Mouse (Mus musculus) spleen, postnatal 36 days (tissue): ENCODE data around the gene Ttc30a1.

Experiments used
- DNase-seq, 2 experiments: peaks; one replicate each; pipeline ENCODE4 v3.0.0; 2022; ENCODE audit warnings: low spot score in 2 of 2, mixed read lengths in 1 of 2

Ttc30a1 gene

DNA sequence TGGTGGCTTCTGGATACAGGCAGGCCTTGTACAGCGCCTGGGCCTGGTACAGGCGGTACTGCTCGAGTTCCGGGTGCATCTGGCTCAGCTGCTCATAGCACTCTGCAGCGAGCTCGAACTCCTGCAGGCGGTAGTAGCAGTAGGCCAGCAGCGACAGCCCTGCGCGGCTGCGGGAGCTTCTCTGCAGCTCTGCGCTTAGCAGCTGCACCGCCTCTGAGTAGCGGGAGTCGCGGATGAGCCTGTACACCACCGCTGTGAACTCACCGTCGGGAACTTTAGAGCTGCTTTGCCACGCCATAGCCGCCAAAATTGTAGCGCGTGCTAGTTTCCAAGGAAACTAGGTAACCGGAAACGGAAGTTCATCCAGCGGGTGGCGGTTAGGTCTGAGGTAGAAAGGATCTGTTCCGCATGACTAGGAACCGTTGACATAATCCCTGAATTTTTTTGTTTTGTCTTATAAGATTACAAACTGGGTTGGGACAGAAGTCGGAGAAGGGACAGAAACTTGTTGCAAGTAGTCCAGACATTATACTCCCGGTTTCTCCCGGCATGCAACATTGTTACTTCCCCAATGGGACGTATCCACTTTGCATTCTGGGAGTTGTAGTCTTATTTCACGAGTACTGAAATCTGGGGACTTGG lies at the start of gene Ttc30a1:
Ttc30a1 (minus strand) TSS at position 528 of the 642 bp plus-strand sequence.
- DNase-seq, result peak; percentile 66 to 75

DNA sequence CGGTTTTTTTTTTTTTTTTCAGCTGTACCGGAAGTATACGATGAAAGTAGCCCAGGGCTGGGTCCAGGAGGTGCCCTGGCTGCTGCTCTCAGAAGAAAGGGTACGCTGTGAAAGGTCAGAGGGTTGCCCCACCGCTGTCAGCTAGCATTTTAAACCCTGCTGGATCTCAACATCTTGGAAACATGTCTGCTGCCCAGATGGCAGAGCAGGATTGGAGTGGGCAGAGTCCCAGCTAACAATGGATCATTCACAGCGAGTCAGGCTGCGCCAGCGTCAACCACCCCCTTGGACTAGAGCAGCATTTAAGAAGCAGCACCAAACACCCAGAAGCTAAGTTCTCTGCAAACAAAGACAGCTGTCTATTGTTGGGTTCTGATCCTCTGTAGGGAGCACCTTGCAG lies 48.3 kb upstream of the Ttc30a1 start:
- no peak for DNase-seq

DNA sequence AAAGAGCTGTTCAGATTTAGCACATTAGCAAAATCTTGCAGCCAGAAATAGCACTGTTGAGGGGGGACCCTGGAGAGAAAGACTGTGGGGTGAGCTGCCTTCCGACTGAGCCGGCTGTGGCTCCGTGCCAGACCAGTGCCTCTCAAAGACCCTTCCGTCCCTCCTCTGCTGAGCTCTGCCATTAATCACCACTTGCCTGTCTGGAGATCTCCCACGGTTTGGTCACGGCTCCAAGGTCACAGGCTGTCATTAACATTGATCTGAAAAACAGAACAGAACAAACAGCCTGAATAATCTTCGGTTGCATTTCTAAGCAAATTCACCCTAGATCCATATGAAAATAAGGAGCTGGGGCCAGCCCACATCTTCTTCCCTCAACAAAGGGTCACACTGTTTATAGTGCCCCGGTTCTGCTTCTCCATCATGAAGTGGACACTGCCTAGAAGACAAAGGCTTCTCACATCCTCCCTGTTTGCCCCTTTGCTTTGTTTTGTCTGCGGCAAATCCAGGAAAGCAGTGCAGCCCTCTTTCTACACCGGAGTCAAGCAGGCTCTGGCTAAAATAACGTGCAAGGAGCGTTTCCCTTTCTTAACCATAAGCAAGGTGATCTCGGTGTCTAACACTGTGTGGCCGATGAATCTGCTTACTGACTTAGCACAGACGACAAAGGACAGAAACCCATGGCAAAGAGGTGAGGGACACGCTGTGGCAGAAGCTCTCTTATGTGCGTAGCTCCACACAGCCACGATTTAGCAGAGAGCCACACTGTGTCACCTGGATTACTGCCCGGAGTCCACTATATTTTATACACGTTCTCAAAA lies 47.5 kb upstream of the Ttc30a1 start:
- no peak for DNase-seq

DNA sequence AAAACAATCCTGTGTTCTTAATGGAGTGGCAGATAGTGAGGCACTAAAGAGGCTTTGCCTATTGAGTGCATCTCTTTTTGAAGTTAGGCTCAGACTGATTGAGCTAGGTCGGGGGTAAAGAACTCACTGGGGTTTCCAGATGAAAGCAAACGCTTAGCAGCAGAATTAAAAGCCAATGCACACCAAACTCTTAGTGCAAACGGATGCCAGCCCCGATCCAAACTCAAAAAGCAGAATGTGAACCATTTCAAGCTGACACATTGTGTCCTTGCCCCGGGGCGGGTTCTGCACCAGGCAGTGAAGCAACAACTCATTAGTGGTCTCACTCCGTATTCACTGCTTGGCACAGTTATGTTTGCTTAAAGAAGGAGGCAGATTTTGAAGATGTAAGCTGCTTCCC lies 35.1 kb upstream of the Ttc30a1 start:
- no peak for DNase-seq

DNA sequence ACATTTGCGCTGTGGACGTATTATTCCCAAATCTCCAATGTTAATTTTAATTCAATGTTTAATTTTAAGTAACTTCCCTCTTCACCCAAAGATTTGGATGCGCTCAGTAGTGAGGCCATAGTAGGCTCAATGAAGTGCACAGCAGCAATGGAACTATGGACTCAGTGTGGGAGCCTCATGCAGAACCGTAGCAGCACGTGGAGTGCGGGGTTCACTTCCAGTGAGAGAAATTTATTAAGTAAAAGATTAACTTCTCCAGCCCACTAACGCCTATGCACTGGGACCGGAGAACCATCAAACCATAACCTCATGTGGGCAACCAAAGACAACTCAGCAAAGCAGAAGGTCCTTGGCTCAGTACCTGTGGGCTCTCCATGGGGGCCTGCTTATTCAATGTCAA lies 34.4 kb upstream of the Ttc30a1 start:
- DNase-seq, result no peak

DNA sequence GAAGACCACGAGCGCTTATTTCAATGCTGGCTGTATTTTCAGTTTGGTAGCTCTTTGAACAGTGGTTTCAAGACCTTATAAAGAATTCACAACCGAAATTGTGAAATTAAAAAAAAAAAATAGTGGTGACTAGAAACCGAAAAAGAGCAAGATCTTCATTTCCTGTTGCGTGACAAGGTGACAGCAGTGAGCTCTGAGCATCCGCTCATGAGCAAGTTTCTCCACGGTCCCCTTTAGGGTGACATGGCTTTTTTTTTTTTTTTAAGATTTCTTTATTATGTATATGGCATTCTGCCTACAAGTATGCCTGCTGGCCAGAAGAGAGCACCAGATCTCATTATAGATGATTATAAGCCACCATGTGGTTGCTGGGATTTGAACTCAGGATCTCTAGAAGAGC lies 33.7 kb upstream of the Ttc30a1 start:
- DNase-seq, result no peak

DNA sequence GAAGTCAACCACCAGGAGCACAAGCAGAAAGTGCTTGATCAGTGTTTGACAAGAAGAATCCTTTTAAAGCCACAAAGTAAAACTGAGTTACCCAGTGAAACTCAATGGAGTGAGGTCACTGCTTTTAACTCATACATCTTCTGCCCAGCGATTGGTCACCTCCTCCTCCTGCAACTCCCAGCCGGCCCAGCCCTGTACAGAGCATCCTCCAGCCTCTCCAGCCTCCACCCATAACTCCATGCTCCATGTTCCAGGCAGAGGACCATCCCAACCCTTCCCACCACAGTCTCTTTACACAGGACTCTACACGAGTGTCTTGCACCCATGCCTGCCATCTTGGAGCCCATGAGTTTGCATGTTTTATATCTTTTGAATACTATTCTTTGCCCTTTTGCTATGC lies 32.9 kb upstream of the Ttc30a1 start:
- no peak for DNase-seq

DNA sequence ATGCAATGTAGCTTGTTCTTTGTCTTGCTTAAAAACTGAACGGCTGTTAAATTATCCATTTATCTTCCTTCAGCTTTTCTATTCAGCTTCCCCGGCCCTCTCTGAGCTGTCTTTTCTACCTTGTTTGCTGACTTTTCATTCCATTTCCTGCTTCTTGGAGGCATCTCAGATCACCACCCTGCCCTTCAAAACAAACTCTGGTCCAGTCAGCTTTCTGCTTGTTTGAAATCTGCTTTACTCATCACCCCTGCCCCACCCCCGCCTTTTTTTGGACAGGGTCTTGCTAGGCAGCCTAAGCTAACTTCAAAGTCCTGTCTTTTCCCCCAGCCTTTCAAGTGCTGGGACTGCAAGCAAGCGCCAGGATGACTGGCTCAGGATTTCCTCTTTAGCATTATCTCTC lies 24.4 kb upstream of the Ttc30a1 start:
- no peak for DNase-seq

DNA sequence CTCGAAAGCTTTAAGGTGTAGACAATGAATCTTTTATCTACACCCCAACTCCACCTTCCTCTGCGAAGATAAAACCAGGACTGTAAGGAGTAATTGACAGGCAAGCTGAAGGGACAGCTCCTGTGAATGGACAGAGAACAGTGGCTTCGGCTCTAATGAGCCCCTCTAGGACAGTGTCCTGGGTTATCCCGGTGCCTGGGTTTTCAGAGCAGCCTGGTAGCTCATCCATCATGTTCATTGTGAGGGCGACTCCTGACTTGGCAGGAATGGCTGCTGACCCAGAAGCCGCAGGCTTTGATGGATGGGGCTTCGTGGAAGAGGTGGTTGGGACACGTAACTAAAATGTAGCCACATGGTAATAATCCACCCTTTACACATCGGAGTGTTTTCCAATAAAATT lies 21.1 kb upstream of the Ttc30a1 start:
- DNase-seq, result no peak

DNA sequence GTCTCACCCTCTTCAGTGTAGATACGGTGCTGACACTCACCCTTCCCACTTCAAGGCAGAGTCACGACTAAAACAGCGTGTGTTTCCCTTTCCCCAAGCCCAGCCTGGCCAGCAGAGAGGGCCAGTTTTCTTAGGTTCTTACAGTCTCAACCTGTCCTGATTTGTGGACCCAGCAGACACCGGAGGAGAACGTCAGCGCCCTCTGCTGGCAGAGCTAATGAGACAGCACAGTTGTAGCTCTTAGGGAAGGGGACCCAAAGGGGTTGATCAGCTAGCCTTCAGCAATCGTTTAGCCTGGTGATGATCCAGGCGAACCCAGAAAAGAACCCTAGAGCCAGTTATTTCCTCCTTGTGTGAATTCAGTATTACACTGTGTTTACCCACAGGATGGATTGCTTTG lies 19.6 kb upstream of the Ttc30a1 start:
- DNase-seq, result peak; percentile 29 to 35

DNA sequence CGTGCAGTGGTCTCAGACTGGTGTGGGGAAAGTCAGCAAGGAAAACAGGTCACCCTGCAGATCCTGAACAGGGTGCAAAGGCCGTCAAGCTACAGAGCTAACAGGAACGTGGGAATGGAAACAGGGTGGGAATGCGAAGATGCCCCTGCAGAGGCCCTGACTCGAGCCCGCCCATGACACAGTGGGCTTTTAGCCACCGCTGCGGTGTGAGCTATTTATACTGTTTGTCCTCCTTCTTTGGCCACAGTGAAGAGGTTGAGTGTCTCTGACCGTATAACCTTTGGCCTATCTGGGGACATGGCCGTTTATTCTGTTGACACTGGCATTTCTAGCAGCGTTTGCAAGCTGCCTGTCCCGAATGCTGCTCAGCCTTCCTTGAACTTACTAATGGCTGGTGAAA lies 17.9 kb upstream of the Ttc30a1 start:
- DNase-seq, result no peak

DNA sequence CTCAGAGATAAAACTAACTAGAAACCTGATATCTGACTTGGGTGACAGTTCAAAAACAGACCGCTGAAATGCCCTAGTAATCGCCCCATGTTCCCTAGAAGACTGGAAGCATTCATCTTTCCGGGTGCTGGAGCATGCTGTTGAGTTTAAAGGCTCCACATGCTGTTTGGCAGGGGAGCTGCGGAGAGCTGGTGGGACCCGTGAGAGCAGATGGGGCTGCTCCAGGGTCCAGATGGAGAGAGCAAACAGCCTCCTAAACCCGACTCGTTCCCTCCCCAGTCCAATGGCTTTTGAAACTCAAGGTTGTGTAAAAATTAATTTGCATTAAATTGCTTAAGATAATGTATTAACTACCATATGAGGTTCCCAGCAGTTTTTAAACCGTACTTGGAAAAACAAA lies 16.9 kb upstream of the Ttc30a1 start:
- no peak for DNase-seq

DNA sequence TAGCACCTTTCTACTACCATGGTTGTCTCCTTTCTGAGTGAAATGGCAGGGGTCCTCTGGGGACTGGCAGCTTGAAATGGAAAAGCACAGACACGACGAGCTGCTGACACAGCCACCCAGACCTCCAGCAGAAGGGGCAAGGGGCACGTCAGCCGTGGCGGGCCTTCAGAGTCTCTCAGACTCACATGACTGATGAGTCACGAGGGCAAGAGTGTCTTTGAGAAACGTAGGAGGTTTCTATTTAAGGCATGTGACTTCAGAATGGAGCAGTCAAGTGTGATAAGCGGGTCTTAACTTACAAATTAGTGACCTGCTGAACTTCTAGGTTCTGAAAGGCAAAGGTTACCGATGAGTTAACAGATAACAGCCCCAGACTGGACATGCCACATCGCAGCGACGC lies 16.0 kb upstream of the Ttc30a1 start:
- no peak for DNase-seq

DNA sequence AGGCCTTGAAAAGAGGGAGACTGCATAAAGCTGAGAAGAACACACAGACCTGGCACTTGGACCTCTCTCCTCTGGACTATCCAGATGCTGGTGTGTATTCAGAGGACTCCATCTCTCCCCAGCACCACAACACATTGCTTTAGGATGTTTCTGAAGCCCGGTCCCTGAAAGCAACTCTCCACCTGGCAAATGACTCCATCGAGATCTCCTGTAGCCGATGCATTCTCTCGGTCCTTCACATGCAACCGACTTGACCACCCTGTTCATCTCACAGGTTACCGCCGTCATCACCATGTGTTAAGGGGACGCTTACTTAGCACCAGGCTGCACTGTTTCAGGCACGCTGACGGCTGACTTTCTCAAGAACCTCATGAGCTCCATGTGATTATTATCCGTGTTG lies 13.1 kb upstream of the Ttc30a1 start:
- DNase-seq, result no peak

DNA sequence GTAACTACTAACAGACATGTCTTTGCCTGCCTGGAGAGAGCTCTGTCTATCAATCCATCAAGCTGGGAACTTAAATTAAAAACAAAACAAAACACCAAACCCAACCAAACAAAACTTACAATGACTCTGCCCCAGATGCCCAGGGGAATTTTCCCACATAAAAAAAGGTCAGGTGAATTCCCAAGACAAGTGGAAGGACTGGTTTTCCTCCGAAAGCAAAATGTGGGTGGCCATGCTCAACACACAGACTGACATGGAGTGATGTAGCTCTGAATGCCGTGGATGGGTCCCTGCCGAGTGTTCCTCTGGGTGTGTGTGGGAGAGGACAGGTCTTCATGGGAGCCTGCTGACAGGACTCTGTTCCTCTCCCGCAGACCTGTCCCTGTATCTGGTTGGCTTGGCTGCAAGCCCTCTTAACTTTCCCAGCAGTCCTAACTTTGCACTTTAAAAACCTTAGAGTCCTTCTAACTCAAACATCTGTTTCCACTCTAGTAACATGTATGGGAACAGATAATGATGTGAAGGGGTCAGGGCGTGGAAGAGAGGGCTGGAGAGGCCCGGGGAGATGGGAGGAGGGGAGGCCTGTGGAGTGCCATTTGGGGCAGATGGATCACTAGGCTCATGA lies 9.9 kb upstream of the Ttc30a1 start:
- no peak for DNase-seq

DNA sequence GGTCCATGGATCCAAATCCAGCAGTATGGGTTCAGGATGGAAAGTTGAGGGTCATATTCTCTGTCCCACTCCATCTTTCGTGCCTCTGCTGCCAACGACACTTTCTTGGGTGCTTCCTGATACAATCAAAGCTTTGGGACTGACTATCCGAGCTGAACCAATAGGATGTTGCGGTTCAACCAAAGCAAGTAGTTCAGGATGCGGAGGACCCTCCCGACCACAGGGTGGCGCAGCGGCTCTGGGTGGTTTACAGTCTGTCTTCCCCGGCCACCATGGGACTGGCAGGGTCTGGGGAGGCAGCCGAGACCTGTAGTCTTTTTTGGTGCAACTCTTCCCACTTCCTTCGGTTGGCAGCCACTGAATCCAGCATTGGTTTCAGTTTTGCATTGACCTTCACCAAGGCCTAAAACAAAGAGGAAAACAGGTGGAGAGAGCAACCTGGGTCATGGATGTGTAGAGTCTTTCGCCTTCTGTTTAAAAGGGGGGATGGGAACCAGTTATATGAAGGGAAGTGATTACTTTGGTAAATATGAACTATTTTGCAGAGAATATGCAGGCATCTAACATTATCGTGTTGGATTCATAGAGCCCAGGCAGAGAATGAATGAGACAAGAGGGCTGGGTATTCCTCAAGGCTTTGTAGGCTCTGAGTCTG lies 9.2 kb upstream of the Ttc30a1 start:
- peak; percentile 26 to 37 for DNase-seq

DNA sequence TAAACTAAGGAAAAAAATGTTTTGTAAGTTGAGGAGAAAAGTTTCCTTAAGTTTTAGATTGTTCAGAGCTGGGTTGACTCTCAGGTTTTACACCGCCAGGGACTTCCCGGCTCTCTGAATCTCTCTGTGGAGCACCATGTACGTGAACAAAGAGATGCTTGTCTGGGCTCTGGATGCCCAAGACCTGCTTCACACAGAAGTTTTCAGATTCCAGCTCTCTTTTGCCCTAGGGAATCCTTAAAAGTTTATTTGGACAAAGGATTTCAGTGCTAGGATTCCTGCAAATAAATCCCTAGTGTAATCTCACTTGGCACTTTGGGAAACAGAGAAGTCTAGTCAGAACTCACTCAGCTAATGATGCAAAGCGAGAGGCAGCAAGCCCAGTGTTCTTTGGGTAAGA lies 7.9 kb upstream of the Ttc30a1 start:
- no peak for DNase-seq

DNA sequence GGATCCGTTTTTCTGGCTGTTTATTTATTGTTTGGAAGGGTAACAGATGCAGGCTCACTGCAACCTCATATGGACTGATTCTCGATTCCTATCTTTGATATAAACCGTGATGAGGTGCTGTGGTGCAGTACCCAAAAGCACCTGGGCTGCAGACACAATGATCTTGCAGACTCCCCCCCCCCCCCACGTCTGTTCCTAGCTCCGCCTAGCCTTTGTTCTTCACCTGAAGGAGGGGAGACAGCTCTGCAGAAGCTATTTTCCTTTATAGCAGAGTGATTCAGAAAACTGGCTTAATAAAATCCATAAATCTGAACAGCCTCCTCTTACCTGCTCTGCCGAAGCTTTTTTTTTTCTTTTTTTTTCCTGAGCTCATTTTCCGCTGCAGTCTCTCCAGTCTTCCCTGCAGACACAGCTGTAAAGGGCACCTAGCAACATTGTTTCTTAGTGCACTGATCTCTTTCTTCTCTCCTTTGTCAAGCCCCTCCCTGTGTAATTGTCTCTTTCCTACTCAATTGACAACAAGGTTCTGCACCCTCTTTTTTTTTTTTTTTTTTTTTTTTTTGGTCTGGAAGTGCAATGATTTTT lies 7.1 kb upstream of the Ttc30a1 start:
- no peak for DNase-seq

DNA sequence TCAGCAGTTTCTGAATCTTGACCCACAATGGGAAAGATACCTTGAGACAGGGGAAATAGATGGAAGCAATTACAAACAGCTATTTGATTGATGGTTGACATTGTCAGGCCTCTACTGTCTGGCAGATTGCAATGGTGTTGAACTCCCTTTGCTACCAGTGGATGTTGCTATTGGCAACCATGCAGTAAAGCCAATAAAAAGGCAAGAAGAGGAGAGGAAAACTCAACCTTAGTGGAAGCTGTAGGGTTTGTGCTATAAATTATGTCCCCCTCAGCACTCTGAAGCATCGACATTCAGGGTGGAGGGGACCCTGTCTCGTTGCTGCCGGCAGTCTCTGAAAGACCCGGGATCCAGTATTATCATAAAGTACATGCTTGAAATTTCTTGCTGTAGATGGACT lies 6.6 kb upstream of the Ttc30a1 start:
- DNase-seq, result no peak

DNA sequence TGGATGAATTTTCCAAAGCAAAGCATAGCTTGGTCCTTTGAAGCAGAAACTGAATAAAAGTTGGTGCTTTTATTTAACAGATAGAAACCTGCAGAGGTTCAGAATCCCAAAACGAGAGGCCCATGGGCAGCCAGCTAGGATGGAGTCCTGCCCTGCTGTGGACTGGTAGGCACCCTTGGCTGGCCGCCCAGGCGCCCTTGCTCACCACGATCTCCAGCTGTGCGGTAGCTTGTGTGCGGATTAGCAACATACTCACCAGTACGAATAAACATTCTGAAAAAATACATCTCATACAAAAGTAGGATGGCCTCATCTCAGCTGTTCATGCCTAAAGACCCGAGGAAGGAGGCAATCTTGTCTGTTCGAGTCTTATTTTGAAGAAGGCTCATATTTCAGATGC lies 6.0 kb upstream of the Ttc30a1 start:
- no peak for DNase-seq

DNA sequence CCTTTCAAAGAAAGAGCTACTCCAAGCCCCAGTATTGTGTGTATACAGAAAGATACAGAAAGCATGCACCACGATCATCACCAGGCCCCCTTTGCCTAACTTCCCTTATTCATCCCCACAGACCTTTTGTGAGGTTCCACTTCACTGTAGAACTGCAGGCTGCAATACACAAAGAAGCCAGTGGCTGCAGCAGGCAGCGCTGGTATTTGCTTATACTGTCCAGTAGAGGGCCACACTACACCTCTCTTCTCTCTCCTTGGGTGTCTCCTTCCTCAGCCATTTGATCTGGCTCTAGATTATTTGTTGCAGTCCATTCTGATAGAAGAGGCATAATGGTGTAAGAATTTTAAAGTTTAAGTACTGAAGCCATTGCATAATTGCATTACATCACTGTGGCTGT lies 3.4 kb upstream of the Ttc30a1 start:
- peak; percentile 21 to 40 for DNase-seq

DNA sequence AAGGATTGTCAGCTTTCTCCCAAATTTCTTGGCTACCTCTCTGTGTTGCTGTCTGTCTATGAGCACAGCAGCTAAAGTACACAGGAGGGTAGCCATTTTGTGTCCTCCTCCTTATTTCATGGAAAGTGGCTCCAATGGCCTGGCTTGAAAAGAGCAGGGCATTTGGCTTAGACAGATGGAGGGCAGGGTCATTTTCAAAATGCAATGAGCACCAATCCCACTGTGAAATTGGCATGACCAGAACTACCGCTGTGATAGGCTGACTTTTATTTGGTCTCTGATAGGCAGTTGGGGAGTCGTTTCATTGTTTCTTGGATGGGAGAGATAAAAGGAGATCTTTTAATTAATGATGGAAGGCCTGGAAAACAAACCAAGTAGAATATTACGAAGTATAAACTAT lies 2.1 kb upstream of the Ttc30a1 start:
- DNase-seq, result no peak
